Mouse (Mus musculus) embryonic facial prominence, embryonic 15.5 days (tissue): ENCODE results near the gene Nacc1. TPM values are rescaled to one million over a fixed set of nuclear protein-coding genes. Genes with fewer than 3 reads are reported as not detected.

ENCODE experiments used
- ATAC-seq: fragments of 200-750 bp; cut with Nextera tagmentation; 2 replicates; pipeline ENCODE4 v1.8.0; 2017; ENCODE audit warnings: low read depth, moderate TSS enrichment; ENCODE audit not compliant: insufficient number of reproducible peaks, low FRiP score, low TSS enrichment
- H3K27ac ChIP-seq: fragments of 300-500 bp; sonication (generic); replicated peaks from 2 replicates; pipeline ENCODE4 v1.5.1; 2015; ENCODE audit warnings: mild to moderate bottlenecking, inconsistent platforms
- H3K27me3 ChIP-seq: fragments of 300-500 bp; sonication (generic); 2 replicates; pipeline ENCODE4 v1.6.1; 2015; ENCODE audit warnings: inconsistent platforms
- H3K36me3 ChIP-seq: fragments of 300-500 bp; sonication (generic); 2 replicates; pipeline ENCODE4 v1.6.1; 2015; ENCODE audit warnings: mild to moderate bottlenecking, inconsistent platforms
- H3K4me1 ChIP-seq: fragments of 300-500 bp; sonication (generic); 2 replicates; pipeline ENCODE4 v1.6.1; 2015; ENCODE audit warnings: inconsistent platforms
- H3K4me2 ChIP-seq: fragments of 300-500 bp; sonication (generic); replicated peaks from 2 replicates; pipeline ENCODE4 v1.6.1; 2015; ENCODE audit warnings: mild to moderate bottlenecking, inconsistent platforms
- H3K4me3 ChIP-seq: fragments of 300-500 bp; sonication (generic); replicated peaks from 2 replicates; pipeline ENCODE4 v1.5.1; 2015; ENCODE audit warnings: mild to moderate bottlenecking, inconsistent platforms
- H3K9ac ChIP-seq: fragments of 300-500 bp; sonication (generic); 2 replicates; pipeline ENCODE4 v1.6.1; 2015; ENCODE audit warnings: inconsistent platforms
- H3K9me3 ChIP-seq: fragments of 300-500 bp; sonication (generic); replicated peaks from 2 replicates; pipeline ENCODE4 v1.6.1; 2016; ENCODE audit warnings: inconsistent platforms
- WGBS: fragments of 180-500 bp; shearing (Covaris S2); methylation state at CpG from one replicate; pipeline ENCODE4 v1.1.7; 2015; 5-methylcytosine and 5-hydroxymethylcytosine counted together
- polyA plus RNA-seq: library from polyadenylated mRNA; unstranded; fragments of >200 nt; fragmentation: Nextera tagmentation; extraction: Ambion mirVana; gene quantifications from 2 replicates; pipeline ENCODE4 v1.2.1, GENCODE M21; 2015

Gene Nacc1
- polyA plus RNA-seq, 1 experiment from 2014 or later: 16.7 TPM

DNA sequence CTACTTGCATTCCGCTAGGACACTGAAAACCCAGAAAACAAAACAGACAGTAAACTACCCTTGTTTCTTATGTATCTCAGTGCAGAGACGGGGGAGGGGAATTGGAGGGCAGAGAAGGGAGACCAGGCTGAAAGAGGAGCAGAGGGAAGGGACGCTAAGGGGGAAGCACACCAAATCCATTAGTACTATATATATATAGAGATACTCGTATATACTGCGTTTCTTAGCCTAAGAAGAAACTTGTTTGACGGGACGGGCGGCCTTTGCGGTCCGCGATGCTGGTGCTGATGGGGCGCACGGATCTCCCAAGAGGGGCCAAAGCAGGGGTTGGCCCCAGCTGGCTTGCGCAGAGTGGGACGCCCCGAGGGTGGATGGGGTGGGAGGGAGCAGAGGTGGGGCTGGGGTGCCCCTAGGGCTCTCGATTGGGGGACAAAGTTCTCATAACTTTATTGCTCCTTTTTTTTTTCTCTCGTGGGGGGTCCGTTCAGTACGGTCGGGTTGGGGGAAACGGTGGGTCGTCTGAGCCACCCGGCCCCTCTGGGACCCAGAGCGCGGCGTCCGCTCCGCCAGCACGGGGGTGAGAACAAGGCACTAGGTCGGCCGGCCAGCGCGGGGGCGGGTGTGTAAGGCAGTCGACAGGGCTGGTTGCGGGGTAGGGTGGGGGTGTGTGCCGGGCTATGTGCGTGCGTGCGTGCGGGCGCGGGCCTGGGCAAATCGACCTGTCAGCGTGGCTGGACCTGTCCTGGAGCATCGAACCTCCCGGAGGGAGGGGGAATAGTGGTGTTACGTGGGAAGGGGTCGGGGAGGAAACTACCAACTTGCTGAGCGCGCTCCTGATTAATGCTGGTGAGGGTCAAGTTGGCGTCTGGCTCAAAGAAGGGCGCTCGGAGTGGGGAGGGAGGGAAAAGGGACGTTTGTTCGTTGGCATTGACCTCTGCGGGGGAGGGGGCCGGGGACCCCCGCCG is 17.5 kb upstream of the Nacc1 start:
- Histone ChIP-seq H3K4me2 (peak overlapping the region; percentile 39), H3K27ac (peak overlapping the region; percentile 39), H3K36me3 (peaks cover 22% of the 10 kb centered on the region), H3K4me3 (peak overlapping the region; percentile 23), H3K9me3 (no peaks in the 10 kb centered on the region), H3K27me3 (peaks cover 59% of the 10 kb centered on the region), H3K4me1 (peaks cover 73% of the 10 kb centered on the region), H3K9ac (no peak overlapping the region; the same call in 1 of the 2 replicates)
- ATAC-seq: no peak
- WGBS: 12% methylated on average over 61 of the region's 61 CpGs

DNA sequence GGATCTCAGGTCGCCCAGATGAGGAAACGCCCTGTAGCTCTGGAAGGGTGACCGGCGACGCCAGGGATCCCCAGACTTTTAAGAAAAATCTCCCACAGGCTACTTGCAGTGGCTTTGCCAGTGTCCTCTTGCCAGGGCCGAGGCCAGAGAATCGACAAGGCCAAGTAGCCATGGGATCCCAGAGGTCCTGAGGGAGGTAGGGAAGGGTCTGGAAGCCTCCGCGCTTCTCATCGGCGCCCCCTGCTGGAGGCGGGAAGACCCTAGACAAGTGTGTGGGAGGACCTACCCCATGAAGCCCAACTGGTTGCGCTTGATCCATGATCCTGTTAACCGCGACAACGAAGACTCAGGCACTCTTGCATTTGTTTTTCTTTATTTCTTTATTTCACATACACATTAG is 16.7 kb upstream of the Nacc1 start:
- Histone ChIP-seq H3K27ac (no peak overlapping the region), H3K9me3 (no peaks in the 10 kb centered on the region), H3K9ac (no peak overlapping the region; the same call in 1 of the 2 replicates), H3K4me2 (peak overlapping the region; percentile 39), H3K27me3 (peaks cover 59% of the 10 kb centered on the region), H3K4me1 (peaks cover 72% of the 10 kb centered on the region), H3K4me3 (0 out of 2 replicates have a peak overlapping the region, but pooled peaks have one; percentile 23), H3K36me3 (peaks cover 25% of the 10 kb centered on the region)
- 18% methylated on average over 16 of the region's 16 CpGs for WGBS
- ATAC-seq: no peak

- Histone ChIP-seq H3K27me3 (peaks cover 57% of the 10 kb centered on the region), H3K27ac (no peak overlapping the region), H3K4me2 (peak overlapping the region; percentile 39), H3K4me3 (0 out of 2 replicates have a peak overlapping the region, but pooled peaks have one; percentile 23), H3K9me3 (no peaks in the 10 kb centered on the region), H3K36me3 (peaks cover 28% of the 10 kb centered on the region), H3K4me1 (peaks cover 69% of the 10 kb centered on the region), H3K9ac (no peak overlapping the region; the same call in 1 of the 2 replicates)
- WGBS: 21% methylated on average over 38 of the region's 38 CpGs
- ATAC-seq: no peak
Observed at GRCm38 (mm10) chr8:84703466-84704249, 16.0 kb upstream of the Nacc1 start.

DNA sequence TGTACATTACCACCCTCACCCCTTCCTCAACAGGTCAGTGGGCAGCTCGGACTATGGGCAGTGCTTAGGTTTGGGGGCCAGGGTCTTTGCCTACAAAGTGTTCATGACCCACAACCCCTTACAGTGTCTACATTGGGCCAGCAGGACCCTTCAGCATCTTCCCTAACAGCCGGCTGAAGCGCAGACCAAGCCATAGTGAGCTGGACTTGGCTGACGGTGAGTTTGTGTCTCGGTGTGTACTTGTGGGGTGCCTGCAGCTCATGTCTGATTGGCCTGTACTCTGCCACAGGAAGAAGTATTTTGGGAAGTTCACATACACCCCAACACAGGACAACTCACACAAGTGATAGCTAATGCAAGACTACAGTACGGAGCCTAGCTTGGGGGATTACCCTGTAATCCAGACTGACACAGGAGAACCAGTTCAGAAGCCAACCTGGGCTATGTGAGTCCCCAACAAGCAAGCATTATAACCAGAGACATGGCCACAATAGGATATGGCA is 15.4 kb upstream of the Nacc1 start:
- Histone ChIP-seq H3K4me3 (no peak overlapping the region; the same call in 1 of the 2 replicates), H3K9ac (no peak overlapping the region), H3K9me3 (no peaks in the 10 kb centered on the region), H3K4me1 (peaks cover 64% of the 10 kb centered on the region), H3K36me3 (peaks cover 31% of the 10 kb centered on the region), H3K27ac (no peak overlapping the region), H3K4me2 (0 out of 2 replicates have a peak overlapping the region, but pooled peaks have one; percentile 1), H3K27me3 (peaks cover 53% of the 10 kb centered on the region)
- ATAC-seq: no peak
- 85% methylated on average over 6 of the region's 6 CpGs for WGBS

- Histone ChIP-seq H3K4me1 (peaks cover 60% of the 10 kb centered on the region), H3K4me3 (peak overlapping the region; percentile 10; the same call in 1 of the 2 replicates), H3K9me3 (no peaks in the 10 kb centered on the region), H3K9ac (no peak overlapping the region), H3K4me2 (peak overlapping the region; percentile 1; the same call in 1 of the 2 replicates), H3K27ac (no peak overlapping the region), H3K36me3 (peaks cover 31% of the 10 kb centered on the region), H3K27me3 (peaks cover 48% of the 10 kb centered on the region)
- 72% methylated on average over 9 of the region's 9 CpGs for WGBS
- ATAC-seq: no peak
Observed at GRCm38 (mm10) chr8:84702561-84702960, 14.9 kb upstream of the Nacc1 start.

DNA sequence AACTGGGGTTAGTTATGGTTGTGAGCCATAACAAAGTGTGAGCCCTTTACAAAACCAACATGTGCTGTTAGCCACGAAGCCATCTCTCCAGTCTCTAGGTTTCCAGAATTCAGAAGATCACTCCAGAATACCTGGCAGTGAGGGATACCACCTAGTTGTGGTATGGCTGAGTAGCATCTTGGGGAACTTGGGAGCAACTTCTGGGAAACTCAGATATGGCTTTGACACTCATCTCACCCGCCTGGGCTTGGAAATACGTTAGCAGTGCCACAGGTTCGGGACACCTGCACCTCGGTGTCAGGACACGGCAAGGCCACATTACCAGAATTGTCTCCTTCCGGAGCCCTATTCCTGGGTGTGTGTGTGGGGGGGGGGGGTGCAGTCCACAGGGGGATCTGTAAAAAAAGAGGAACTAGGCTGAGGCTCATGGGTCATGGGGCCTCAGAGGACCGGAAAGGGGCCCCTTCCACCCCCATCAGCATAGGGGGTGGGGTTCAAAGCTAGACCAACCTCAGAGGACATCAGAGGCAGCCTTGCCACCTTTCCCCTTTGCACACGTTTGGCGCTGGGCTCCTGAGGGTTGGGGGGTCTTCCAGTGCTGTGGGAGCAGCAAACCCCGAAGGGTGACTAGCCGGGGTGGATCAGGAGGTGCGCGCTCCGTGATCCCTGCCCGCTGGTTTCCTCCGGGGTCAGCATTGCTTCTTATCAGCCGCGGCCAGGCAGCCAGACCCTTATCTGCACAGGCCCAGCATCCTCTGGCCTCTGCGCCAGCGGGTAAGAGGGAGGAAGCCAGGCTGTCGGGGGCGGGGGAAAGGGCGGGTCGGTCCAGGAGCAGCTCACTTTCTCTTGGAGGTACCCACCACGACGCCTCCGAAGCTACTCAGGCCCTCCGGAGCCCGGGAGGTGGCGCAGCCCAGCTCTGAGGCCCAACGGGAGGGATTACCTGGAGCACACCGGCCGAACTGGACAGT is 13.6 kb upstream of the Nacc1 start, which contains the start of gene Lyl1:
Gene Lyl1 (plus strand): TSS at position 517 of the 971 bp plus-strand sequence.
- H3K27me3 ChIP-seq: peaks cover 37% of the 10 kb centered on the region
- peaks cover 48% of the 10 kb centered on the region for H3K4me1 ChIP-seq
- H3K9ac ChIP-seq: no peak within 1 kb of the TSS
- peak within 1 kb of the TSS; percentile 49 for H3K27ac ChIP-seq
- H3K4me2 ChIP-seq: no peak within 1 kb of the TSS
- no peak; the same call in 1 of the 2 replicates for ATAC-seq
- WGBS: 14% methylated on average over 34 of the region's 34 CpGs
- H3K4me3 ChIP-seq: peak within 1 kb of the TSS; percentile 10; the same call in 1 of the 2 replicates
- H3K9me3 ChIP-seq: no peaks in the 10 kb centered on the region
- peaks cover 42% of the 10 kb centered on the region for H3K36me3 ChIP-seq

DNA sequence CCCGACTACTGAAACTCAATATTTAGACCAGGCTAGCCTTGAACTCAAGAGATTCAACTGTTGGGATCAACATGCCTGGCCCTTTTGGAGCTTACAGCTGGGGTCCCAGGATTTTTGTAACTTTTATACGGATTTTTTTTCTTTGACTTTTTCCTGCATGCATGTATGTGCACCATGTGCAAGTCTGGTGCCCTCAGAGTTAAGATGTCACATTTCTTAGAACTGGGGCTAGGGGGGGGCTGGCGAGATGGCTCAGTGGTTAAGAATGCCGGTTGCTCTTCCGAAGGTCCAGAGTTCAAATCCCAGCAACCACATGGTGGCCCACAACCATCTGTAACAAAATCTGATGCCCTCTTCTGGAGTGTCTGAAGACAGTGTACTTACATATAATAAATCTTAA is 12.9 kb upstream of the Nacc1 start:
- Histone ChIP-seq H3K27me3 (peaks cover 34% of the 10 kb centered on the region), H3K4me2 (no peak overlapping the region), H3K36me3 (peaks cover 46% of the 10 kb centered on the region), H3K9ac (no peak overlapping the region), H3K9me3 (no peaks in the 10 kb centered on the region), H3K4me1 (peaks cover 45% of the 10 kb centered on the region), H3K27ac (peak overlapping the region; percentile 49), H3K4me3 (no peak overlapping the region)
- WGBS: 80% methylated on average over 5 of the region's 5 CpGs
- ATAC-seq: no peak

DNA sequence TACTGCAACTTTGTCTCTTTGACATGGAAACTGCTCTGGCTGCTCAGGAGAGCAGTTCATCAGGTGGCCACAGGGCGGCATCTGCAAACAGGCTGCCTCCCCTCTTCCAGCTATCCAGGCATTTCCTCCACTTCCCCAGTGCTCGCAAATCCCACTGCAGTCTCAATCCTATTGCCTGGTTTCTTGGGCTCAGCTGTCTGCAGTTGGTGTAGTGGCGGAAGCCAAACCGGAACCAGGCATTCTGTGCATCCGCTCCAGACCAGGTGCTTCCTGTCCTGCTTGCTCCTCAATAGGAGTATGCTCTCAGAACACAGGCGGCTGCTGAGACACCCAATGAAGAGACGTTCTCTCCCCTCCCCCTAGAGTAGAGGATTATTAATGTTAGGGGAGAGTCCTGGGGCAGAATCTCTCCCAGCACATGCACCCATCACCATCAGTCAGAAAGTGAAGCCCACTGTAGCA is 12.2 kb upstream of the Nacc1 start:
- Histone ChIP-seq H3K4me1 (peaks cover 39% of the 10 kb centered on the region), H3K4me3 (no peak overlapping the region), H3K27ac (peak overlapping the region; percentile 49), H3K36me3 (peaks cover 52% of the 10 kb centered on the region), H3K27me3 (peaks cover 30% of the 10 kb centered on the region), H3K9ac (no peak overlapping the region), H3K4me2 (no peak overlapping the region), H3K9me3 (no peaks in the 10 kb centered on the region)
- ATAC-seq: no peak; the same call in 1 of the 2 replicates
- WGBS: 56% methylated on average over 7 of the region's 7 CpGs

DNA sequence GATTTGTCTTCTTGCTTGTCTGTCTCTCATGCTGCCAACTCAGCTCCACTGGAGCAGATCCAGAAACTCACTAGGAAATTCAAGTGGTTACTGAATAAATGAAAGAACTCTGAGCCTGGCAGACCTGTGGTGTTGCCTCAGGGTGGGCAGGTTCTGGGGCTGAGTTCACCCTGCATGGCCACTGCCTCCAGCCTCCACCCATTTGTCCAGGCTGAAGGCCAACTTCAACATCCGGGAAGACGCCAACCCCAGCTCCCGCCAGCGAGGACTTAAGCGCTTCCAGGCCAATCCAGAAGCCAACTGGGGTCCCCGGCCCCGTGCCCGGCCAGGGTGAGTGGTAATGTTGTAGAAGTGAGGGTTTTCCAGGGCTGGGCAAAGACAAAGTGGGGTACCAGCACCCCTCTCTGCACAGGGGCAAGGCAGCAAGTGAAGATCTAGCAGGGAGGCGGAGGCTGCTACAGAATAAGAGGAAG is 11.3 kb upstream of the Nacc1 start:
- peaks cover 52% of the 10 kb centered on the region for H3K36me3 ChIP-seq
- WGBS: 84% methylated on average over 9 of the region's 9 CpGs
- H3K9me3 ChIP-seq: no peaks in the 10 kb centered on the region
- H3K4me2 ChIP-seq: no peak overlapping the region
- peaks cover 30% of the 10 kb centered on the region for H3K4me1 ChIP-seq
- H3K4me3 ChIP-seq: no peak overlapping the region
- H3K9ac ChIP-seq: no peak overlapping the region
- 0 out of 2 replicates have a peak, but pooled peaks have one; percentile 12 for ATAC-seq
- peaks cover 22% of the 10 kb centered on the region for H3K27me3 ChIP-seq
- H3K27ac ChIP-seq: peak overlapping the region; percentile 49

DNA sequence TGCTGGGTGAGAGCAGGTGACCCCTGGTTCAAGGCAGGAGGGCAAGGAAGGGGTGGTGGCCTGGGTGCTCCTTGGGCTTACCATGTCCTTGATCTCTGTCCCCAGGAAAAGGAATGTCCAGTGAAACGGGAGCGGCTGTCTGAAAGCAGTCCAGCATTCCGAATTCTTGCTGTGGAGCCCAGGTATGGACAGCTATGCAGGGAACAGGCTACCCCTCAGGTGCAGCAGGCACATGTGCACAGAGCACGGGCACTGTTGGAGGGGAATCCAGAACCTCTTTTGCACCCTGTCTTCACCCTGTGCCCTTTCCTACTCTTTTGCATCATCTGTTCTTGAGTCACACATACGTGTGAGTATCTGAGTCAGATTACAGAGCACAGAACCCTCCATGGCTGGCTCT is 10.6 kb upstream of the Nacc1 start:
- H3K36me3 ChIP-seq: peaks cover 55% of the 10 kb centered on the region
- 88% methylated on average over 5 of the region's 5 CpGs for WGBS
- no peak for ATAC-seq

More for the DNA sequence above, 10.6 kb upstream of the Nacc1 start:
- peak overlapping the region; percentile 49; the same call in 1 of the 2 replicates for H3K27ac ChIP-seq
- H3K27me3 ChIP-seq: peaks cover 15% of the 10 kb centered on the region
- H3K9me3 ChIP-seq: no peaks in the 10 kb centered on the region
- no peak overlapping the region for H3K9ac ChIP-seq
- peaks cover 23% of the 10 kb centered on the region for H3K4me1 ChIP-seq
- H3K4me3 ChIP-seq: no peak overlapping the region
- no peak overlapping the region for H3K4me2 ChIP-seq
